Mouse (Mus musculus): ENCODE data around the gene Hils1.
A peak's percentile ranks its signal among the peaks of the same experiment; 100 is the strongest.

Hils1 gene

GRCm38 (mm10) chr11:94967419-94967818 is at the start of gene Hils1:
Hils1 (plus strand) TSS chr11:94967593.
- DNase-seq (ENCODE audit: low spot score in 2 of 2) = no peak

- DNase-seq (ENCODE audit: low spot score in 2 of 2) = no peak
These were observed 49.7 kb upstream of the Hils1 start for GRCm38 (mm10) chr11:94917717-94918116.

GRCm38 (mm10) chr11:94920996-94921401 is 46.4 kb upstream of the Hils1 start:
- DNase-seq (ENCODE audit: low spot score in 2 of 2) = no peak

GRCm38 (mm10) chr11:94924977-94925376 is 42.4 kb upstream of the Hils1 start:
- no peak for DNase-seq (ENCODE audit: low spot score in 2 of 2)

- no peak for DNase-seq (ENCODE audit: low spot score in 2 of 2)
These were observed 41.0 kb upstream of the Hils1 start for GRCm38 (mm10) chr11:94926431-94926830.

- no peak for DNase-seq (ENCODE audit: low spot score in 2 of 2)
These were observed 39.6 kb upstream of the Hils1 start for GRCm38 (mm10) chr11:94927771-94928291.

GRCm38 (mm10) chr11:94928820-94929219 is 38.6 kb upstream of the Hils1 start:
- peak; percentile 27 to 28 for DNase-seq (ENCODE audit: low spot score in 2 of 2)

GRCm38 (mm10) chr11:94929599-94929998 is 37.8 kb upstream of the Hils1 start:
- DNase-seq (ENCODE audit: low spot score in 2 of 2) = no peak

GRCm38 (mm10) chr11:94930151-94930550 is 37.2 kb upstream of the Hils1 start:
- DNase-seq (ENCODE audit: low spot score in 2 of 2) = no peak

- no peak for DNase-seq (ENCODE audit: low spot score in 2 of 2)
These were observed 33.8 kb upstream of the Hils1 start for GRCm38 (mm10) chr11:94933584-94933983.

GRCm38 (mm10) chr11:94934526-94934925 is 32.9 kb upstream of the Hils1 start:
- DNase-seq (ENCODE audit: low spot score in 2 of 2) = no peak

- DNase-seq (ENCODE audit: low spot score in 2 of 2) = no peak
These were observed 31.3 kb upstream of the Hils1 start, which contains the start of gene Col1a1 for GRCm38 (mm10) chr11:94936045-94936444. Col1a1 (plus strand) TSS chr11:94936224.

GRCm38 (mm10) chr11:94936851-94937295 is 30.5 kb upstream of the Hils1 start:
- peak; percentile 55 to 67 for DNase-seq (ENCODE audit: low spot score in 2 of 2)

- DNase-seq (ENCODE audit: low spot score in 2 of 2) = peak in 1 of 2 experiments; percentile 17
These were observed 30.0 kb upstream of the Hils1 start for GRCm38 (mm10) chr11:94937335-94937781.

GRCm38 (mm10) chr11:94937787-94938186 is 29.6 kb upstream of the Hils1 start:
- DNase-seq (ENCODE audit: low spot score in 2 of 2) = no peak

- no peak for DNase-seq (ENCODE audit: low spot score in 2 of 2)
These were observed 29.1 kb upstream of the Hils1 start for GRCm38 (mm10) chr11:94938296-94938695.

- peak; percentile 17 to 47 for DNase-seq (ENCODE audit: low spot score in 2 of 2)
These were observed 28.1 kb upstream of the Hils1 start for GRCm38 (mm10) chr11:94939280-94939679.

- DNase-seq (ENCODE audit: low spot score in 2 of 2) = no peak
These were observed 26.3 kb upstream of the Hils1 start for GRCm38 (mm10) chr11:94941121-94941520.

- DNase-seq (ENCODE audit: low spot score in 2 of 2) = no peak
These were observed 25.6 kb upstream of the Hils1 start for GRCm38 (mm10) chr11:94941776-94942175.

GRCm38 (mm10) chr11:94942282-94943023 is 24.9 kb upstream of the Hils1 start:
- DNase-seq (ENCODE audit: low spot score in 2 of 2) = peak in 1 of 2 experiments; percentile 15

- no peak for DNase-seq (ENCODE audit: low spot score in 2 of 2)
These were observed 24.3 kb upstream of the Hils1 start for GRCm38 (mm10) chr11:94943054-94943453.

GRCm38 (mm10) chr11:94944295-94944694 is 23.1 kb upstream of the Hils1 start:
- DNase-seq (ENCODE audit: low spot score in 2 of 2) = no peak

- no peak for DNase-seq (ENCODE audit: low spot score in 2 of 2)
These were observed 22.2 kb upstream of the Hils1 start for GRCm38 (mm10) chr11:94945236-94945635.

Data from spleen, postnatal 36 days (tissue).